Mouse (Mus musculus) ES-E14 (cell line): ENCODE measurements at regions not wholly inside any gene's neighbourhood (a gene's known extent, or its start where the extent isn't known, plus 50 kb on each side); places are given as distances from the start of the nearest gene placed in this dataset.

Experiments
- HCFC1 ChIP-seq: IDR thresholded peaks from 2 replicates; pipeline ENCODE4 v1.6.1; 2012; ENCODE audit warnings: low read length, inconsistent platforms, borderline replicate concordance; ENCODE audit not compliant: insufficient read depth
- MAFK ChIP-seq: IDR thresholded peaks from 2 replicates; pipeline ENCODE4 v1.6.1; 2014; ENCODE audit warnings: mild to moderate bottlenecking, low read depth, low read length, inconsistent platforms; ENCODE audit not compliant: insufficient read depth

DNA sequence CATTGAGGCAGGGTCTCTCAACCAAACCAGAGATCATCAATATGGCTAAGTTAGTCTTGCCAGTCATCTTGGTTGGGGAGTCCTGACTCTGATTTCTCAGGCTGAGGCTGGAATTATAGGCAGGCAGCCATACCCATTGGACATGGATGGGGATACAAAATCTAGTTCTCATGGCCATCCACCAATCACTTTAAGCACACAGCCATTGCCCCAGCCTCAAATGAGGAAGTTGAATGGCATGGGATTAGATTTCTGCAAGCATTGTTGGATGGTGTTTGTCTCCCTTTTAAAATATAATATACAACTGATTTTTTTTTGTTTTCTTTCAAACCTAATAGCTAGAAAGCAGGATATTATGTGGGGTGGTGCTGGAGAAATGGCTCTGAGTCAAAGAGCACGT, 223.8 kb downstream of the Hace1 start:
- TF ChIP-seq MAFK (no peak), HCFC1 (no peak)
